Mouse (Mus musculus) hindbrain, embryonic 11.5 days (tissue): ENCODE data around the gene Vpreb3. TPM values are rescaled to one million over a fixed set of nuclear protein-coding genes. Genes with fewer than 3 reads are reported as not detected.

Experiments
- ATAC-seq: fragments of 200-750 bp; cut with Nextera tagmentation; 2 replicates; pipeline ENCODE4 v1.8.0; 2017; ENCODE audit warnings: mild to moderate bottlenecking, moderate TSS enrichment, moderate library complexity; ENCODE audit not compliant: low FRiP score
- DNase-seq: peaks from one replicate; pipeline ENCODE4 v3.0.0-alpha.2; 2015; ENCODE audit warnings: low spot score
- H3K27ac ChIP-seq: fragments of 300-500 bp; sonication (generic); 2 replicates; pipeline ENCODE4 v1.5.1; 2014; ENCODE audit warnings: mild to moderate bottlenecking, low read depth, low read length
- H3K27me3 ChIP-seq: fragments of 300-500 bp; sonication (generic); 2 replicates; pipeline ENCODE4 v1.6.1; 2014; ENCODE audit warnings: mild to moderate bottlenecking, low read length, moderate library complexity, mixed read lengths; ENCODE audit not compliant: control insufficient read depth, insufficient read depth
- H3K36me3 ChIP-seq: fragments of 300-500 bp; sonication (generic); 2 replicates; pipeline ENCODE4 v1.6.1; 2014; ENCODE audit warnings: mild to moderate bottlenecking, low read length, moderate library complexity, mixed read lengths; ENCODE audit not compliant: control insufficient read depth, insufficient read depth
- H3K4me1 ChIP-seq: fragments of 300-500 bp; sonication (generic); replicated peaks from 2 replicates; pipeline ENCODE4 v1.6.1; 2014; ENCODE audit warnings: low read length, mixed read lengths; ENCODE audit not compliant: control insufficient read depth, insufficient read depth
- H3K4me2 ChIP-seq: fragments of 300-500 bp; sonication (generic); replicated peaks from 2 replicates; pipeline ENCODE4 v1.6.1; 2014; ENCODE audit warnings: mild to moderate bottlenecking, low read depth, low read length
- H3K4me3 ChIP-seq: fragments of 300-500 bp; sonication (generic); 2 replicates; pipeline ENCODE4 v1.5.1; 2014; ENCODE audit warnings: low read depth, low read length
- H3K9ac ChIP-seq: fragments of 300-500 bp; sonication (generic); 2 replicates; pipeline ENCODE4 v1.6.1; 2014; ENCODE audit warnings: low read depth, low read length
- H3K9me3 ChIP-seq: fragments of 300-500 bp; sonication (generic); 2 replicates; pipeline ENCODE4 v1.6.1; 2016; ENCODE audit warnings: low read length; ENCODE audit not compliant: control insufficient read depth
- WGBS: fragments of 180-500 bp; shearing (Covaris S2); extraction: QIAGEN DNeasy Blood & Tissue Kit; methylation state at CpG from one replicate; pipeline ENCODE4 v1.1.7; 2014; 5-methylcytosine and 5-hydroxymethylcytosine counted together
- polyA plus RNA-seq: library from polyadenylated mRNA; unstranded; fragments of >200 nt; fragmentation: Nextera tagmentation; extraction: Ambion mirVana; gene quantifications from 2 replicates; pipeline ENCODE4 v1.2.1, GENCODE M21; 2014

Gene Vpreb3
- polyA plus RNA-seq, 1 experiment from 2014 or later: not detected

GRCm38 (mm10) chr10:75904391-75904790, 38.5 kb upstream of the Vpreb3 start:
- no peak overlapping the region for H3K27ac ChIP-seq
- H3K9me3 ChIP-seq: no peaks in the 10 kb centered on the region
- 90% methylated on average over 5 of the region's 5 CpGs for WGBS
- peaks cover 32% of the 10 kb centered on the region for H3K36me3 ChIP-seq
- no peaks in the 10 kb centered on the region for H3K4me1 ChIP-seq
- no peak for ATAC-seq
- H3K27me3 ChIP-seq: no peaks in the 10 kb centered on the region
- no peak overlapping the region for H3K9ac ChIP-seq
- no peak overlapping the region for H3K4me2 ChIP-seq
- DNase-seq: no peak
- no peak overlapping the region for H3K4me3 ChIP-seq

GRCm38 (mm10) chr10:75906882-75907281, 36.0 kb upstream of the Vpreb3 start:
- no peaks in the 10 kb centered on the region for H3K9me3 ChIP-seq
- no peak overlapping the region for H3K4me2 ChIP-seq
- no peak overlapping the region for H3K9ac ChIP-seq
- ATAC-seq (no peak), DNase-seq (no peak)
- 95% methylated on average over 4 of the region's 4 CpGs for WGBS
- H3K4me1 ChIP-seq: no peaks in the 10 kb centered on the region
- no peaks in the 10 kb centered on the region for H3K27me3 ChIP-seq
- H3K36me3 ChIP-seq: peaks cover 34% of the 10 kb centered on the region
- H3K27ac ChIP-seq: no peak overlapping the region
- no peak overlapping the region for H3K4me3 ChIP-seq

GRCm38 (mm10) chr10:75910698-75911097, 32.2 kb upstream of the Vpreb3 start:
- no peak for ATAC-seq
- Histone ChIP-seq H3K9ac (no peak overlapping the region), H3K36me3 (peaks cover 17% of the 10 kb centered on the region), H3K4me2 (no peak overlapping the region), H3K9me3 (no peaks in the 10 kb centered on the region), H3K27me3 (no peaks in the 10 kb centered on the region), H3K4me3 (no peak overlapping the region), H3K4me1 (no peaks in the 10 kb centered on the region), H3K27ac (no peak overlapping the region)
- WGBS: 92% methylated on average over 2 of the region's 2 CpGs
- DNase-seq: no peak

- Histone ChIP-seq H3K36me3 (peaks cover 5% of the 10 kb centered on the region; the same call in 1 of the 2 replicates), H3K27me3 (no peaks in the 10 kb centered on the region), H3K4me2 (no peak overlapping the region), H3K4me1 (no peaks in the 10 kb centered on the region), H3K27ac (no peak overlapping the region), H3K9ac (no peak overlapping the region), H3K4me3 (no peak overlapping the region), H3K9me3 (no peaks in the 10 kb centered on the region)
- DNase-seq (no peak), ATAC-seq (no peak)
- WGBS: 76% methylated on average over 6 of the region's 6 CpGs
Measured at GRCm38 (mm10) chr10:75913013-75913589, 29.8 kb upstream of the Vpreb3 start.

GRCm38 (mm10) chr10:75915557-75915956, 27.3 kb upstream of the Vpreb3 start:
- Histone ChIP-seq H3K36me3 (peaks cover 5% of the 10 kb centered on the region; the same call in 1 of the 2 replicates), H3K27me3 (no peaks in the 10 kb centered on the region), H3K4me2 (no peak overlapping the region), H3K4me1 (no peaks in the 10 kb centered on the region), H3K9ac (no peak overlapping the region), H3K9me3 (no peaks in the 10 kb centered on the region), H3K4me3 (no peak overlapping the region), H3K27ac (no peak overlapping the region)
- DNase-seq (no peak), ATAC-seq (no peak)
- WGBS: 88% methylated on average over 7 of the region's 7 CpGs

GRCm38 (mm10) chr10:75916840-75917239, 26.0 kb upstream of the Vpreb3 start:
- no peaks in the 10 kb centered on the region for H3K4me1 ChIP-seq
- H3K4me3 ChIP-seq: no peak overlapping the region
- H3K9ac ChIP-seq: no peak overlapping the region
- no peak overlapping the region for H3K4me2 ChIP-seq
- H3K9me3 ChIP-seq: no peaks in the 10 kb centered on the region
- WGBS: 73% methylated on average over 8 of the region's 8 CpGs
- DNase-seq (no peak), ATAC-seq (no peak)
- H3K27me3 ChIP-seq: no peaks in the 10 kb centered on the region
- H3K36me3 ChIP-seq: no peaks in the 10 kb centered on the region
- no peak overlapping the region for H3K27ac ChIP-seq

GRCm38 (mm10) chr10:75919026-75919425, 23.8 kb upstream of the Vpreb3 start:
- no peak overlapping the region for H3K4me2 ChIP-seq
- DNase-seq (no peak), ATAC-seq (no peak)
- H3K4me3 ChIP-seq: no peak overlapping the region
- no peaks in the 10 kb centered on the region for H3K36me3 ChIP-seq
- H3K9ac ChIP-seq: no peak overlapping the region
- H3K27ac ChIP-seq: no peak overlapping the region
- no peaks in the 10 kb centered on the region for H3K27me3 ChIP-seq
- H3K9me3 ChIP-seq: no peaks in the 10 kb centered on the region
- 85% methylated on average over 5 of the region's 5 CpGs for WGBS
- H3K4me1 ChIP-seq: no peaks in the 10 kb centered on the region

GRCm38 (mm10) chr10:75921026-75921725, 21.7 kb upstream of the Vpreb3 start, which contains the start of gene Smarcb1:
Gene Smarcb1 (minus strand): TSS chr10:75921617.
- under 1% methylated on average over 75 of the region's 76 CpGs for whole genome bisulfite sequencing
- Histone ChIP-seq H3K4me3 (peak within 1 kb of the TSS; percentile 81), H3K9ac (peak within 1 kb of the TSS; percentile 95), H3K36me3 (no peaks in the 10 kb centered on the region), H3K4me1 (no peaks in the 10 kb centered on the region), H3K9me3 (no peaks in the 10 kb centered on the region), H3K27me3 (no peaks in the 10 kb centered on the region), H3K4me2 (peak within 1 kb of the TSS; percentile 70), H3K27ac (peak within 1 kb of the TSS; percentile 94)
- DNase-seq (peak; percentile 99), ATAC-seq (peak; percentile 89)
